Mouse (Mus musculus) midbrain, embryonic 11.5 days (tissue): ENCODE data around the gene Adam21. TPM values are rescaled to one million over a fixed set of nuclear protein-coding genes. Genes with fewer than 3 reads are reported as not detected.
"Not testable (repeated sequence)": the region's sequence is repeated elsewhere in the genome, so short reads cannot be mapped to it uniquely, and the experiment has no call there.

Experiments used
- ATAC-seq: fragments of 200-750 bp; cut with Nextera tagmentation; 2 replicates; pipeline ENCODE4 v1.8.0; 2017; ENCODE audit warnings: moderate TSS enrichment, moderate library complexity; ENCODE audit not compliant: low FRiP score
- DNase-seq: peaks from one replicate; pipeline ENCODE4 v3.0.0; 2015; ENCODE audit warnings: low spot score; ENCODE audit errors: missing footprints
- H3K27ac ChIP-seq: fragments of 300-500 bp; sonication (generic); 2 replicates; pipeline ENCODE4 v1.5.1; 2014; ENCODE audit warnings: low read depth, low read length
- H3K27me3 ChIP-seq: fragments of 300-500 bp; sonication (generic); 2 replicates; pipeline ENCODE4 v1.6.1; 2014; ENCODE audit warnings: mild to moderate bottlenecking, low read length, moderate library complexity, mixed read lengths; ENCODE audit not compliant: control insufficient read depth, insufficient read depth
- H3K36me3 ChIP-seq: fragments of 300-500 bp; sonication (generic); 2 replicates; pipeline ENCODE4 v1.6.1; 2014; ENCODE audit warnings: mild to moderate bottlenecking, low read length, moderate library complexity, mixed read lengths; ENCODE audit not compliant: control insufficient read depth, insufficient read depth
- H3K4me1 ChIP-seq: fragments of 300-500 bp; sonication (generic); 2 replicates; pipeline ENCODE4 v1.6.1; 2014; ENCODE audit warnings: low read length; ENCODE audit not compliant: control insufficient read depth, insufficient read depth
- H3K4me2 ChIP-seq: fragments of 300-500 bp; sonication (generic); 2 replicates; pipeline ENCODE4 v1.6.1; 2014; ENCODE audit warnings: mild to moderate bottlenecking, moderate library complexity
- H3K4me3 ChIP-seq: fragments of 300-500 bp; sonication (generic); 2 replicates; pipeline ENCODE4 v1.5.1; 2014; ENCODE audit warnings: low read depth, low read length
- H3K9ac ChIP-seq: fragments of 300-500 bp; sonication (generic); 2 replicates; pipeline ENCODE4 v1.6.1; 2014; ENCODE audit warnings: low read length
- H3K9me3 ChIP-seq: fragments of 300-500 bp; sonication (generic); 2 replicates; pipeline ENCODE4 v1.6.1; 2016; ENCODE audit warnings: low read length; ENCODE audit not compliant: control insufficient read depth
- WGBS: fragments of 180-500 bp; shearing (Covaris S2); extraction: QIAGEN DNeasy Blood & Tissue Kit; methylation state at CpG from one replicate; pipeline ENCODE4 v1.1.7; 2014; 5-methylcytosine and 5-hydroxymethylcytosine counted together
- polyA plus RNA-seq: library from polyadenylated mRNA; unstranded; fragments of >200 nt; fragmentation: Nextera tagmentation; extraction: Ambion mirVana; gene quantifications from 2 replicates; pipeline ENCODE4 v1.2.1, GENCODE M21; 2014

Gene Adam21
- polyA plus RNA-seq, 1 experiment from 2014 or later: 0.16 TPM

DNA sequence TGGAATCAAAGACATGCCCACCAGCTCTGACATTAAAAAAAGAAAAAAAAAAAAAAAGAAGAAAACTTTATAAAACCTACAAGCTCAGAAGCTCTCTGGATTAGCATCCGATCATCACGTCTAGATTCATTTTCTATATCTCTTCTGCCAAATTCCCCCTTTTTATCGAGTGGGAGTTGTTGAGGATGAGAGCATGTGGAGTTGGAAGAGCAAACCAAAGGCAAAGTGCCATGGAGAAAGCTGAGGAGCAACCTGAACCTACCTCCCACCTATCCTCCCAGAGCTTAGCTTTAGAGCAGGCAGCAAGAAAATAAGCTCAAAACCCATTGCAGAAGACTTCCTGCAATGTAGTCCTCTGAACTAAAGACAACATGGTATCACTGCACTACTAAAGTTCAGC lies 4.1 kb downstream of the Adam21 start:
- no peaks in the 10 kb centered on the region for H3K36me3 ChIP-seq
- ATAC-seq (no peak), DNase-seq (no peak)
- no peak overlapping the region for H3K4me2 ChIP-seq
- no peaks in the 10 kb centered on the region for H3K4me1 ChIP-seq
- H3K9ac ChIP-seq: no peak overlapping the region
- no peaks in the 10 kb centered on the region for H3K9me3 ChIP-seq
- no peaks in the 10 kb centered on the region for H3K27me3 ChIP-seq
- no peak overlapping the region for H3K4me3 ChIP-seq
- WGBS: 90% methylated on average over 3 of the region's 3 CpGs
- no peak overlapping the region for H3K27ac ChIP-seq

DNA sequence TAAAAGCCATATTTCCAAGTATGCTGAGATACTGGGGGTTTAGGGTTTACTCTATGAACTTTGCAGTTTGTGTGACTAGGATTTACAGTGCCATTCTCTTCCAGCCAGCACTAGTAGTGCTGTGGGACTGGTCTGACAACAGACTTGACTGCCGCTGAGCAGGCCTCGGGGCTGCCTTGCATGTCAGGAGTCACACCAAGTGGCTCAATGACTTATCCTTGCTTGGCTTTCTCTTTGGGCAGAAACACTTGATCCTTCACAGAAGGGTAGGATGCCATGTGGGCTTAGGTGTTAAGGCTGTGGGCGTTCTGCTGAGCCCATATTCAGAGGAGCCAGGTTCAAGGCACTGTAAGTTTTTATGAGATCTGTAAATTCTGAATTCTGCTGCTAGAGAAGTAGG lies 19.0 kb downstream of the Adam21 start:
- no peak overlapping the region for H3K27ac ChIP-seq
- no peaks in the 10 kb centered on the region for H3K4me1 ChIP-seq
- H3K36me3 ChIP-seq: no peaks in the 10 kb centered on the region
- H3K4me3 ChIP-seq: no peak overlapping the region
- no peak for DNase-seq
- H3K27me3 ChIP-seq: no peaks in the 10 kb centered on the region
- WGBS: 92% methylated on average over 3 of the region's 3 CpGs
- H3K9ac ChIP-seq: no peak overlapping the region
- ATAC-seq: no peak
- H3K4me2 ChIP-seq: no peak overlapping the region
- no peaks in the 10 kb centered on the region for H3K9me3 ChIP-seq

DNA sequence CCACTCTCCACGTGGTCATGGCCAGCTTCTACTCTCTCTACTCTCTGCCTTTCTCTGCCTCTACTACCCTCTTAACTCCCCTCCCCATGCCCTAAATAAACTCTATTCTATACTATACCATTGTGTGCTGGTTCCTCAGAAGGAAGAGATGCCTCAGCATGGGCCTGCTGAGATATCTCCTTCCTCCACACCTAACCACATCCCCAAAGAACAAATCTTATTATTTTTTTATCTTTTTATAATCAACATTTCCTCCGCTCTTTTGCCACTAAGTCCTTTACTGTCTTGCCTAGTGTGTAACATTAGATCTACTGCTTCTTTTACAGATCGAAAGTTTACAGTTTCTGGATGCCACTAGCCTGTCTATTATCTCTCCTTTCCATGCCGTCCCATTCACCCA lies 21.1 kb downstream of the Adam21 start:
- Histone ChIP-seq H3K4me2 (no peak overlapping the region), H3K27ac (no peak overlapping the region), H3K4me3 (no peak overlapping the region), H3K9ac (no peak overlapping the region), H3K27me3 (no peaks in the 10 kb centered on the region), H3K36me3 (no peaks in the 10 kb centered on the region), H3K4me1 (no peaks in the 10 kb centered on the region), H3K9me3 (no peaks in the 10 kb centered on the region)
- WGBS: 78% methylated on average over 4 of the region's 4 CpGs
- ATAC-seq (no peak), DNase-seq (no peak)

DNA sequence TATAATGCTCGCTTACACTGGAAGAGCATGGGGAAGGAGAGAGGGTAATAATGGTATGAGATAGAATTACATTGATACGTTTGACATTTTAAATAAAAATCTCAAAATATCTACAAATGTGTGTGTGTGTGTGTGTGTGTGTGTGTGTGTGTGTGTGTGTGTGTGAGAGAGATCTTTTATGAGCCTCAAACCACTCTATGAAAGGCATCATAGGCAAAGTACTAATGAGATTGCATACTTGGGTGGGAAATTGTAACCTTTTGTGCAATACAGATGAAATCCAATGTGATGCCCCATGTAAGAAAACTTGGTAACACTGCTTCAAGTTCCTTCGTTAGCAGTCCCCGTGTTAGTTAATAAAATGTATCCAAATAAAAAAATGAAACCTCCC lies 35.2 kb downstream of the Adam21 start:
- peaks cover 4% of the 10 kb centered on the region for H3K4me1 ChIP-seq
- H3K4me3 ChIP-seq: peak overlapping the region; percentile 78
- no peaks in the 10 kb centered on the region for H3K9me3 ChIP-seq
- H3K36me3 ChIP-seq: no peaks in the 10 kb centered on the region
- H3K9ac ChIP-seq: peak overlapping the region; percentile 78
- WGBS: 40% methylated on average over 4 of the region's 4 CpGs
- no peaks in the 10 kb centered on the region for H3K27me3 ChIP-seq
- H3K27ac ChIP-seq: no peak overlapping the region
- DNase-seq (peak; percentile 91), ATAC-seq (peak; percentile 63; the same call in 1 of the 2 replicates)
- peak overlapping the region; percentile 60 for H3K4me2 ChIP-seq

DNA sequence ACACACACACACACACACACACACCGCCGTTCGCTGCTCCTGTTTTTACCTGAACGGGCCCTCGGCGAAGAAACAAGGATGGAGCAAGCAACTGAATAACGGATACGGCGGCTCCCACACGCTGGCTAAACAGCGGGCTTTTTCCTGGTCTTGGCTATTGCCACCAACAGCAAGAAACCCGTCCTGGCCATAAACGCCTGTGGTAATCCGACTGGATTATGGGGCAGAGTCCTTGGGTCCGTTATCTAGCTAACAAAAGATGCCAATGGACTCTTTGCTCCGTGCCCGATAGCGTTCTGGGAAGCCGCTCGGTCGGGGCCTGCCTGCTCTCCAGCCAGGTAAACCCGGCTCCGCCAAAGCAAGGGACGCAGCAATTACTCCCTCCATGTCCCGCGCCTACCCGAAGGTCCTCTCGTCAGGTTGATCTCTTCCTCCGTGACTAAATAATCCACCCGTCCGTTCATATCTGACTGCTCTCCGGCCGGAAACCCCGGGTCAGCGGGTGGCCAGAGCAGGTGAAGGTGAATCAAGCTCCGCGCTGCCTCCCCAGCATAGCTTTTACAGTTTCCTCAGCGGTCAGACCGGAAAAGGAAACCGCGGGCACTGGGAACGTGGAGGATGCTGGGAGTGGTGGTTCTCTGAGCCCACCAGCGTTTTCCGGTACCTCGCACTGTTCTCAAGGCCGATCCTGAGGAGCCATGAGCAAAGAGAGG lies 35.8 kb downstream of the Adam21 start, which contains the start of the genes Gm20498 and Synj2bp:
Gene Gm20498, minus strand, starts transcription at position 590 of the 713 bp plus-strand sequence.
Gene Synj2bp, minus strand, starts transcription at position 596 of the 713 bp plus-strand sequence.
- peak within 1 kb of the TSS; percentile 20; the same call in 1 of the 2 replicates for H3K27ac ChIP-seq
- ATAC-seq (peak; percentile 92), DNase-seq (peak; percentile 98)
- peak within 1 kb of the TSS; percentile 78 for H3K4me3 ChIP-seq
- H3K27me3 ChIP-seq: no peaks in the 10 kb centered on the region
- H3K9ac ChIP-seq: peak within 1 kb of the TSS; percentile 78
- no peaks in the 10 kb centered on the region for H3K9me3 ChIP-seq
- under 1% methylated on average over 46 of the region's 46 CpGs for WGBS
- peaks cover 4% of the 10 kb centered on the region for H3K4me1 ChIP-seq
- H3K4me2 ChIP-seq: peak within 1 kb of the TSS; percentile 60
- no peaks in the 10 kb centered on the region for H3K36me3 ChIP-seq

DNA sequence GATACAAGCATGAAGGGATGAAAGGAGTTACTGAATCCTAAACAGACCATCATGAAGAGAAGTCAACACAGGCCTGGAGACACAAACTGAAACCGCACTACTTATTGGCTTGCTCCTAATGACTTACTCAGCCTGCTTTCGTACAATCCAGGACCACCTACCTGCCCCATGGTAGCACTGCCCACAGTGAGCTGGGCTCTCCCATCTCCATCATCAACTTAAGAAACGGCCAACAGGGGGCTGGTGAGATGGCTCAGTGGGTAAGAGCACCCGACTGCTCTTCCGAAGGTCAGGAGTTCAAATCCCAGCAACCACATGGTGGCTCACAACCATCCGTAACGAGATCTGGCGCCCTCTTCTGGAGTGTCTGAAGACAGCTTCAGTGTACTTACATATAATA lies 37.7 kb downstream of the Adam21 start:
- H3K36me3 ChIP-seq, DNase-seq, ATAC-seq, H3K4me2 ChIP-seq, H3K27me3 ChIP-seq, H3K9me3 ChIP-seq, H3K27ac ChIP-seq, H3K4me1 ChIP-seq, H3K9ac ChIP-seq, H3K4me3 ChIP-seq: not testable (repeated sequence)
- 83% methylated on average over 5 of the region's 8 CpGs for whole genome bisulfite sequencing

Other genes with a start within 250 kb of the Adam21 start
- 0.98 and 1.1 TPM in 2 replicates for gene Slc8a3, start 235.3 kb downstream of the Adam21 start, polyA plus RNA-seq
- 0.21 and 0.33 TPM in 2 replicates for gene Gm4787, start 189.0 kb downstream of the Adam21 start, polyA plus RNA-seq
- 0.46 and 0.56 TPM in 2 replicates for gene Adam4, start 146.5 kb downstream of the Adam21 start, polyA plus RNA-seq
- 140 and 159 TPM in 2 replicates for gene Cox16, start 83.3 kb downstream of the Adam21 start, polyA plus RNA-seq
- 32.5 and 34.5 TPM in 2 replicates for gene Gm20498, start 35.6 kb downstream of the Adam21 start, polyA plus RNA-seq
- gene Synj2bp, start 35.6 kb downstream of the Adam21 start, polyA plus RNA-seq: 35.7 and 36.5 TPM in 2 replicates
- 80.7 and 89.0 TPM in 2 replicates for gene Med6, start 26.5 kb upstream of the Adam21 start, polyA plus RNA-seq
- 2.0 TPM in 2 replicates for gene Ttc9, start 62.8 kb upstream of the Adam21 start, polyA plus RNA-seq
- 1.9 and 2.2 TPM in 2 replicates for gene Map3k9, start 212.7 kb upstream of the Adam21 start, polyA plus RNA-seq